Mouse (Mus musculus): ENCODE measurements around the gene Pcsk5. TPM values are rescaled to one million over a fixed set of nuclear protein-coding genes. Genes with fewer than 3 reads are reported as not detected.

Pcsk5 gene
- polyA plus RNA-seq, 1 experiment from 2014 or later, result 20.1 TPM

- 23% methylated on average over 7 of the region's 7 CpGs for WGBS
- Histone ChIP-seq H3K9ac (replicated peaks) (no peak overlapping the region), H3K4me2 (no peak overlapping the region), H3K27me3 (peaks cover 1% of the 10 kb centered on the region), H3K4me3 (replicated peaks) (no peak overlapping the region), H3K27ac (no peak overlapping the region), H3K4me1 (replicated peaks) (peaks cover 19% of the 10 kb centered on the region), H3K9me3 (no peaks in the 10 kb centered on the region), H3K36me3 (no peaks in the 10 kb centered on the region)
- no peak; the same call in 1 of the 2 replicates for ATAC-seq (ENCODE audit: insufficient number of reproducible peaks, insufficient read depth, low FRiP score, low TSS enrichment, low read depth)
Measured at GRCm38 (mm10) chr19:17471861-17472260, 365.6 kb downstream of the Pcsk5 start.

DNA sequence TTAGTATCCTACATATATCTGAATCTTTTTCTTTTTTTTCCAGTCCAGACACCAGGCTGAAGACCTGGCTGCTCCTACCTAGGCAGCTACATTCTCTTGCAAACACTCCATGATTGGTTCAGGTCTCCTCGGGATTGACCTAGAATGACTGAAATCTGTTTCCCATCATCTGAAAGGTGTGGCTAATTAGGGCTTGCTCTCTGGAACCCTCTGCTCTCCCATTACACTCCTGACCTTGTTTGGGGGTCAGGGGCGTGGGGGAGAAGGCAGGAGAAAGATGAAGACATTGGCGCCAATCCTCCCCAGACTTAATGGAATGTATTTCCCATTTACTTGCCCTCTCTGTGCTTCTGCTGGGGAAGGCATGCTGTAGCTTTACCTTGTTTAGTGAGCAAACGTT lies 366.2 kb downstream of the Pcsk5 start:
- no peak overlapping the region for H3K27ac ChIP-seq
- H3K9me3 ChIP-seq, result no peaks in the 10 kb centered on the region
- H3K27me3 ChIP-seq, result peaks cover 8% of the 10 kb centered on the region
- ATAC-seq (ENCODE audit: insufficient number of reproducible peaks, insufficient read depth, low FRiP score, low TSS enrichment, low read depth), result no peak
- 15% methylated on average over 4 of the region's 4 CpGs for WGBS
- H3K4me3 ChIP-seq (replicated peaks), result no peak overlapping the region
- no peak overlapping the region for H3K9ac ChIP-seq (replicated peaks)
- H3K4me2 ChIP-seq, result no peak overlapping the region
- no peaks in the 10 kb centered on the region for H3K36me3 ChIP-seq
- H3K4me1 ChIP-seq (replicated peaks), result peaks cover 23% of the 10 kb centered on the region

GRCm38 (mm10) chr19:17467556-17468211 lies 369.7 kb downstream of the Pcsk5 start:
- H3K27ac ChIP-seq, result no peak overlapping the region
- H3K9ac ChIP-seq (replicated peaks), result no peak overlapping the region
- no peak for ATAC-seq (ENCODE audit: insufficient number of reproducible peaks, insufficient read depth, low FRiP score, low TSS enrichment, low read depth)
- no peak overlapping the region for H3K4me2 ChIP-seq
- H3K9me3 ChIP-seq, result 0 out of 2 replicates have a peak, but pooled peaks cover 6% of the 10 kb centered on the region
- H3K4me1 ChIP-seq (replicated peaks), result peaks cover 23% of the 10 kb centered on the region
- H3K27me3 ChIP-seq, result peaks cover 8% of the 10 kb centered on the region
- WGBS, result 53% methylated on average over 6 of the region's 6 CpGs
- H3K36me3 ChIP-seq, result no peaks in the 10 kb centered on the region
- H3K4me3 ChIP-seq (replicated peaks), result no peak overlapping the region

- no peak for ATAC-seq (ENCODE audit: insufficient number of reproducible peaks, insufficient read depth, low FRiP score, low TSS enrichment, low read depth)
- no peak overlapping the region for H3K4me2 ChIP-seq
- no peaks in the 10 kb centered on the region for H3K27me3 ChIP-seq
- no peak overlapping the region for H3K4me3 ChIP-seq (replicated peaks)
- no peaks in the 10 kb centered on the region for H3K36me3 ChIP-seq
- H3K27ac ChIP-seq, result no peak overlapping the region
- no peak overlapping the region for H3K9ac ChIP-seq (replicated peaks)
- 83% methylated on average over 7 of the region's 7 CpGs for WGBS
- no peaks in the 10 kb centered on the region for H3K9me3 ChIP-seq
- H3K4me1 ChIP-seq (replicated peaks), result no peaks in the 10 kb centered on the region
Measured at GRCm38 (mm10) chr19:17452001-17452400, 385.4 kb downstream of the Pcsk5 start.

- no peaks in the 10 kb centered on the region for H3K36me3 ChIP-seq
Measured at GRCm38 (mm10) chr19:17443581-17443980, 393.9 kb downstream of the Pcsk5 start.

GRCm38 (mm10) chr19:17439476-17440189 lies 397.8 kb downstream of the Pcsk5 start:
- H3K4me2 ChIP-seq, result no peak overlapping the region
- WGBS, result 71% methylated on average over 4 of the region's 4 CpGs
- no peak for ATAC-seq (ENCODE audit: insufficient number of reproducible peaks, insufficient read depth, low FRiP score, low TSS enrichment, low read depth)
- no peak overlapping the region for H3K9ac ChIP-seq (replicated peaks)
- peaks cover 4% of the 10 kb centered on the region; the same call in 1 of the 2 replicates for H3K4me1 ChIP-seq (replicated peaks)
- no peak overlapping the region for H3K4me3 ChIP-seq (replicated peaks)
- no peaks in the 10 kb centered on the region for H3K9me3 ChIP-seq
- no peaks in the 10 kb centered on the region for H3K27me3 ChIP-seq
- no peaks in the 10 kb centered on the region for H3K36me3 ChIP-seq
- H3K27ac ChIP-seq, result peak overlapping the region; percentile 8; the same call in 1 of the 2 replicates

More at GRCm38 (mm10) chr19:17443581-17443980, 393.9 kb downstream of the Pcsk5 start:
- ATAC-seq (ENCODE audit: insufficient number of reproducible peaks, insufficient read depth, low FRiP score, low TSS enrichment, low read depth), result no peak
- Histone ChIP-seq H3K9ac (replicated peaks) (no peak overlapping the region), H3K27ac (no peak overlapping the region), H3K4me1 (replicated peaks) (peaks cover 4% of the 10 kb centered on the region; the same call in 1 of the 2 replicates), H3K9me3 (no peaks in the 10 kb centered on the region), H3K4me2 (no peak overlapping the region), H3K27me3 (no peaks in the 10 kb centered on the region), H3K4me3 (replicated peaks) (no peak overlapping the region)
- 88% methylated on average over 7 of the region's 7 CpGs for WGBS

DNA sequence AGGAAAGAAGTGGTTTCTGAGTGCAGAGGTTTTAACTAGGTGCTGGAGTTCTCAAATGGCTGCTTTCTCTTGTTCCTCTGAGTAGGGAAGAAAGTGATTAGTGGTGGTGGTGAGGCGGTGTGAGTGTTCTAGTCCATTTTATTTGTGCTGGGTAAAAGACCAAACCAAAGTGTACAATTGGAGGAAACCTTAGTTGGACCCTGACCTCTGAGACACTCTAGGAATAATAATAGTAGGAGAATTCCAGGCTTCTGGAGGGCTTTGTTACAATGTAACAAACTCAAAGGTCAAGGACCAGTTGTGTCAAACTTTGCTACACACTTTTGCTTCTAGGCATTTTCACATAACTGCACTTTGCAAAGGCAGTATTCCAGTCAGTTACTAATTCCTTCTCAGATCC lies 400.8 kb downstream of the Pcsk5 start:
- H3K27ac ChIP-seq, result no peak overlapping the region
- H3K9me3 ChIP-seq, result no peaks in the 10 kb centered on the region
- 92% methylated on average over 1 of the region's 1 CpGs for WGBS
- H3K36me3 ChIP-seq, result no peaks in the 10 kb centered on the region
- ATAC-seq (ENCODE audit: insufficient number of reproducible peaks, insufficient read depth, low FRiP score, low TSS enrichment, low read depth), result no peak
- no peaks in the 10 kb centered on the region for H3K27me3 ChIP-seq
- no peak overlapping the region for H3K4me2 ChIP-seq
- H3K4me1 ChIP-seq (replicated peaks), result peaks cover 4% of the 10 kb centered on the region; the same call in 1 of the 2 replicates
- no peak overlapping the region for H3K9ac ChIP-seq (replicated peaks)
- no peak overlapping the region for H3K4me3 ChIP-seq (replicated peaks)

- H3K27me3 ChIP-seq, result no peaks in the 10 kb centered on the region
- ATAC-seq (ENCODE audit: insufficient number of reproducible peaks, insufficient read depth, low FRiP score, low TSS enrichment, low read depth), result no peak
- H3K4me1 ChIP-seq (replicated peaks), result no peaks in the 10 kb centered on the region
- no peak overlapping the region for H3K9ac ChIP-seq (replicated peaks)
- no peak overlapping the region for H3K27ac ChIP-seq
- no peak overlapping the region for H3K4me2 ChIP-seq
- H3K9me3 ChIP-seq, result no peaks in the 10 kb centered on the region
- 83% methylated on average over 2 of the region's 2 CpGs for WGBS
- no peaks in the 10 kb centered on the region for H3K36me3 ChIP-seq
- no peak overlapping the region for H3K4me3 ChIP-seq (replicated peaks)
Measured at GRCm38 (mm10) chr19:17428561-17428914, 408.9 kb downstream of the Pcsk5 start.

- Histone ChIP-seq H3K4me3 (replicated peaks) (no peak overlapping the region), H3K36me3 (no peaks in the 10 kb centered on the region)
Measured at GRCm38 (mm10) chr19:17427824-17428560, 409.4 kb downstream of the Pcsk5 start.

DNA sequence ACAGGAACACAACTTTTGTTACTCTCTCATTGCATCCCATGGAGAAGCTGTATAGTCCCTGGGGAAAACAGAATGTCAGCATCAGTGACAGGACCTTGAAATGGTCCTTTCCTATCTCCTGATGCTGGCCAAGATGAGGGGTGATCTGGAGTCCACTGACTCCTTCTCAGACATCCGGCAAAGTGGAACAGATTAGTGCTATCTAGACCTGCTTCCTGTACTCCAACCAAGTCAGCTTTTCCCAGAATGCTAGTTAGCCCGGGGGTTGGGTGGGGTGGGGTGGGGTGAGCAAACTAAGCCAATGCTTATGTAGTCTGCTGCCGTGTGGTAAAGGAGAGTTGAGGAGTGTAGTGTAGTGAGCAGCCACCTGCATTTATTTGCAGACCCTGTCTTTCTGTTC lies 414.1 kb downstream of the Pcsk5 start:
- H3K36me3 ChIP-seq, result no peaks in the 10 kb centered on the region
- H3K4me3 ChIP-seq (replicated peaks), result no peak overlapping the region
- no peaks in the 10 kb centered on the region for H3K9me3 ChIP-seq
- no peak overlapping the region for H3K4me2 ChIP-seq
- no peak overlapping the region for H3K9ac ChIP-seq (replicated peaks)
- 81% methylated on average over 3 of the region's 3 CpGs for WGBS
- ATAC-seq (ENCODE audit: insufficient number of reproducible peaks, insufficient read depth, low FRiP score, low TSS enrichment, low read depth), result no peak
- no peaks in the 10 kb centered on the region for H3K4me1 ChIP-seq (replicated peaks)
- no peak overlapping the region for H3K27ac ChIP-seq
- H3K27me3 ChIP-seq, result no peaks in the 10 kb centered on the region

More at GRCm38 (mm10) chr19:17427824-17428560, 409.4 kb downstream of the Pcsk5 start:
- no peak overlapping the region for H3K9ac ChIP-seq (replicated peaks)
- ATAC-seq (ENCODE audit: insufficient number of reproducible peaks, insufficient read depth, low FRiP score, low TSS enrichment, low read depth), result no peak
- 85% methylated on average over 2 of the region's 2 CpGs for WGBS
- no peaks in the 10 kb centered on the region for H3K4me1 ChIP-seq (replicated peaks)
- no peaks in the 10 kb centered on the region for H3K27me3 ChIP-seq
- no peaks in the 10 kb centered on the region for H3K9me3 ChIP-seq
- no peak overlapping the region for H3K4me2 ChIP-seq
- no peak overlapping the region for H3K27ac ChIP-seq

GRCm38 (mm10) chr19:17417855-17418254 lies 419.6 kb downstream of the Pcsk5 start:
- no peaks in the 10 kb centered on the region for H3K4me1 ChIP-seq (replicated peaks)
- H3K4me2 ChIP-seq, result no peak overlapping the region
- no peaks in the 10 kb centered on the region for H3K36me3 ChIP-seq
- H3K9ac ChIP-seq (replicated peaks), result no peak overlapping the region
- H3K4me3 ChIP-seq (replicated peaks), result no peak overlapping the region
- H3K27me3 ChIP-seq, result no peaks in the 10 kb centered on the region
- WGBS, result 77% methylated on average over 1 of the region's 1 CpGs
- no peak overlapping the region for H3K27ac ChIP-seq
- ATAC-seq (ENCODE audit: insufficient number of reproducible peaks, insufficient read depth, low FRiP score, low TSS enrichment, low read depth), result no peak
- H3K9me3 ChIP-seq, result no peaks in the 10 kb centered on the region
